Mouse (Mus musculus) midbrain, embryonic 15.5 days (tissue): ENCODE data around the gene Rpn2. TPM values are rescaled to one million over a fixed set of nuclear protein-coding genes. Genes with fewer than 3 reads are reported as not detected.

Experiments used
- ATAC-seq: fragments of 200-750 bp; cut with Nextera tagmentation; replicated peaks from 2 replicates; pipeline ENCODE4 v1.8.0; 2017; ENCODE audit warnings: moderate TSS enrichment
- H3K27ac ChIP-seq: fragments of 300-500 bp; sonication (generic); 2 replicates; pipeline ENCODE4 v1.5.1; 2015; ENCODE audit warnings: mild to moderate bottlenecking, inconsistent platforms
- H3K27me3 ChIP-seq: fragments of 300-500 bp; sonication (generic); replicated peaks from 2 replicates; pipeline ENCODE4 v1.6.1; 2015; ENCODE audit warnings: inconsistent platforms
- H3K36me3 ChIP-seq: fragments of 300-500 bp; sonication (generic); replicated peaks from 2 replicates; pipeline ENCODE4 v1.6.1; 2015; ENCODE audit warnings: inconsistent platforms
- H3K4me1 ChIP-seq: fragments of 300-500 bp; sonication (generic); 2 replicates; pipeline ENCODE4 v1.6.1; 2015; ENCODE audit warnings: inconsistent platforms
- H3K4me2 ChIP-seq: fragments of 300-500 bp; sonication (generic); 2 replicates; pipeline ENCODE4 v1.6.1; 2015; ENCODE audit warnings: inconsistent platforms, mild to moderate bottlenecking, moderate library complexity
- H3K4me3 ChIP-seq: fragments of 300-500 bp; sonication (generic); 2 replicates; pipeline ENCODE4 v1.5.1; 2015; ENCODE audit warnings: mild to moderate bottlenecking, inconsistent platforms
- H3K9ac ChIP-seq: fragments of 300-500 bp; sonication (generic); 2 replicates; pipeline ENCODE4 v1.6.1; 2015; ENCODE audit warnings: mild to moderate bottlenecking, inconsistent platforms
- H3K9me3 ChIP-seq: fragments of 300-500 bp; sonication (generic); 2 replicates; pipeline ENCODE4 v1.6.1; 2016; ENCODE audit warnings: inconsistent platforms
- WGBS: fragments of 180-500 bp; shearing (Covaris S2); methylation state at CpG from one replicate; pipeline ENCODE4 v1.1.7; 2015; ENCODE audit warnings: mixed read lengths; 5-methylcytosine and 5-hydroxymethylcytosine counted together
- polyA plus RNA-seq: library from polyadenylated mRNA; unstranded; fragments of >200 nt; fragmentation: Nextera tagmentation; extraction: Ambion mirVana; gene quantifications from 2 replicates; pipeline ENCODE4 v1.2.1, GENCODE M21; 2015

Gene Rpn2
- polyA plus RNA-seq, 1 experiment from 2014 or later, result 218 TPM

DNA sequence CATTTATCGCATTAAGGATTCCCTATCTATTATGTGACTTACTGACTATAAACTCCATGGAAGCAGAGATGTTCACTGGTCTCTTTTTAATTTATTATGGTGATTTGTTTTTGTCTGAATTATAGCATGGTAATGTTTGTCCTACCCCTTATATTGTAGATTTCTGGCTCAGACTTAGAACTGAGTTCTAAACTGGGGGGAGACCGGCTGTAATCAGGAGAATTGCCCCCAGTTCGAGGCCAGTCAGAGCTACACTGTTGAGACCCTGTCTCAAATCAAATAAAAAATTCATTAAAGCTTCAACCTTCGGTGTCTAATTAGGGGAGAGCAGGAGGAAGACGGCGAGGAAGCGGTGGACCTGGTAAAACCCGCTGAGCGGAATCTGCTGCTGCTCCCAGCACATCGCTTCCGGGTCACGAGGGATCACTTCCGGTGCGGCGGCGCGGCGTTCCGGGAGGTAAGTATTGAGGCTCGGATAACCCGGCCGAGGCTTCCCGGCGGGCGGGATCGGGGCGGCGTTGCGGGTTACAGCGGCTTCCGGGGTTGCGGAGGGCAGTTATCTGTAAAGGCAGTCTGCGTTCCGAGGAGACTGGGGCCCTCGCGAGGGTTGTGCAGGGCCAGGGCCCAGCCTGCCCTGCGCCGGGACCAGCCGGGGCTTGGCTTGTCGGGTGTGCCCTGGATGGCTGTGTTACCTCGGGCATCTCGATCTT is 88.5 kb downstream of the Rpn2 start, which contains the start of gene Manbal:
TSS of gene Manbal (plus strand) at position 411 of the 710 bp plus-strand sequence.
- no peaks in the 10 kb centered on the region for H3K36me3 ChIP-seq
- no peaks in the 10 kb centered on the region for H3K9me3 ChIP-seq
- peak within 1 kb of the TSS; percentile 89 for H3K4me2 ChIP-seq
- H3K9ac ChIP-seq, result peak within 1 kb of the TSS; percentile 89
- H3K27ac ChIP-seq, result peak within 1 kb of the TSS; percentile 87
- peaks cover 23% of the 10 kb centered on the region for H3K4me1 ChIP-seq
- no peaks in the 10 kb centered on the region for H3K27me3 ChIP-seq
- peak; percentile 90 for ATAC-seq
- H3K4me3 ChIP-seq, result peak within 1 kb of the TSS; percentile 86
- WGBS, result 4% methylated on average over 42 of the region's 42 CpGs

DNA sequence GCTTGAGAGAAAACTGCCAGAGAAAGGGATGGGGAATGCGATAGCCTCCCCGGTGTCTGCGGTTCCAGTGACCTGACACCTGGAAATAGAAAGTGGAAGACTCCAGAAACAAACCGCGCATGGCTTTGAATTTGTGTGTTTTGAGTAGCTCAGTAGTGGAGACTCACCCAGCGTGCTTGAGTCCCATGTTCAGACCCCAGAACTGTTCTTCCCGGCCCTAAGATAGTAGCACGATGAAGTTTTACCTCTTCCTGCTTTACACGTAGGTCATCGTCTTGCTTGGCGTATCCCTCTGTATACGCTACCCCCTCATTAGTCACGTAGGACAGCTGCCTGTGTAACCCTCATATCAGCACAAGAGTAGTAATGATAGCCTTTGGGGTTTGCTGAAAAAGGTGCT is 89.2 kb downstream of the Rpn2 start:
- Histone ChIP-seq H3K4me1 (peaks cover 23% of the 10 kb centered on the region), H3K27me3 (no peaks in the 10 kb centered on the region), H3K4me2 (peak overlapping the region; percentile 89), H3K9me3 (no peaks in the 10 kb centered on the region), H3K27ac (peak overlapping the region; percentile 87), H3K4me3 (peak overlapping the region; percentile 86), H3K9ac (peak overlapping the region; percentile 89), H3K36me3 (no peaks in the 10 kb centered on the region)
- WGBS, result 7% methylated on average over 13 of the region's 13 CpGs
- ATAC-seq, result peak; percentile 35

DNA sequence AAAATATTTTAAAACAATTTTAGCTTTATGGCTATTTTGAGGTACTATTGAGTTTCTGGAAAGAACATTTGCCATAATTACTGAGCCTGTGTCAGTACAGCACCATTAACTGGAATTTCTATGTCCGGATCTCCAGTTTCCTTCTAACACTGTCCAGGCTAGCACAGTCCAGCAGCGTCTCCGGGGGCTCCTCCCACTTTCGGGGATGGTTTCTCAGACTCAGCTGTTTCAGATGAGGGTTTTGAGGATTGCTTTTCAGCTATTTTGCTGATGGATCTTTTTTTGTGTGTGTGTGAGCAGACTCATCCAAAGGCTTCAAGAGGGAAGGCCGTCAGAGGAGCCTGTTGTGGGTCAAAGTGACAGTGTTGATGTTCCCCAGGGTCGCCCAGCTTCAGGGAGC is 92.9 kb downstream of the Rpn2 start:
- Histone ChIP-seq H3K4me1 (peaks cover 41% of the 10 kb centered on the region), H3K36me3 (no peaks in the 10 kb centered on the region)

DNA sequence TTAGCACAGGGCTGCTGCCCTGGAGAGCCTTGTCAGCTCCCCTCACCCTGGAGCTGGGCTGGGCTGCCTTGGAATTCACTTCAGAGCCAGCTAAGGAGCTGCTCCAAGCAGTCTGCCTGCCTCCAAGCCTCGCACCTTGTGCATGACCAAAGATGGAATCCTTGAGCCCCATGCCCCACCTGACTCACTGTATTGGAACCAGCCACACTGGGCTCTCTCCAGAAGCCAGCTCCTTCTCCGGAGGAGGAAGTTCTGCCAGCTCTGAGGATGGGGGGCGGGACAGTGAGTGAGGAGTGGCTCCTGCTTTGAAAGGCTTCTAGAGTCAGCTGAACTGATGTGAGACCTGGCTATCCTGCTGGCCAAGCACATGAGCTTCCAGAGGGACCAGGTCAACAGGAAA is 94.9 kb downstream of the Rpn2 start:
- ATAC-seq, result no peak
- Histone ChIP-seq H3K4me2 (no peak overlapping the region), H3K9ac (no peak overlapping the region), H3K36me3 (no peaks in the 10 kb centered on the region), H3K27ac (no peak overlapping the region), H3K27me3 (no peaks in the 10 kb centered on the region), H3K4me1 (peaks cover 27% of the 10 kb centered on the region), H3K4me3 (no peak overlapping the region), H3K9me3 (no peaks in the 10 kb centered on the region)
- WGBS, result 85% methylated on average over 3 of the region's 3 CpGs

More for the DNA sequence above, 92.9 kb downstream of the Rpn2 start:
- Histone ChIP-seq H3K9ac (no peak overlapping the region), H3K9me3 (no peaks in the 10 kb centered on the region), H3K27me3 (no peaks in the 10 kb centered on the region), H3K27ac (no peak overlapping the region), H3K4me3 (no peak overlapping the region), H3K4me2 (no peak overlapping the region)
- ATAC-seq, result no peak
- WGBS, result 84% methylated on average over 6 of the region's 6 CpGs

DNA sequence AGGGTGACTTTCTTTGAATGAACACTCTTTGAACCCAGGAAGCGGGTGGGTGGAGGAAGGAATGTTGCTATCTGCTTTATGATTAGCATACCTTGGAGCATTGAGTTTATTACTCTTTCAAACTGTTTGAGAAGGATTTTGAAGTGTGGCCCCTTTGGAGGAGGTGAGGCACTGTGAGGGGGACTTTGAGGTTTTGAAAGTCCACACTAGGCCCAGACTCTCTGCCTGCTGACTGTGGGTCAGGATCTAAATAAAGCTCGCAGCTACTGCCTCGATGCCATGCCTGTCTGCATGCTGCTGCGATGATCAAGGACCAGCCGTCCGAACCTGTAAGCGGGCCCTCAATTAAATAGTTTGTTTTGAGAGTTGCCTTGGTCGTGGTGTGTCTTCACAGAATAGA is 96.2 kb downstream of the Rpn2 start:
- WGBS, result 44% methylated on average over 8 of the region's 8 CpGs
- Histone ChIP-seq H3K4me2 (no peak overlapping the region), H3K9ac (no peak overlapping the region)

More for the DNA sequence above, 96.2 kb downstream of the Rpn2 start:
- Histone ChIP-seq H3K27me3 (no peaks in the 10 kb centered on the region), H3K4me1 (peaks cover 19% of the 10 kb centered on the region), H3K4me3 (no peak overlapping the region), H3K27ac (no peak overlapping the region), H3K36me3 (no peaks in the 10 kb centered on the region; the same call in 1 of the 2 replicates), H3K9me3 (no peaks in the 10 kb centered on the region)
- no peak for ATAC-seq

Other genes starting within 250 kb of the Rpn2 start
- 6.8 and 7.1 TPM in 2 replicates for gene Soga1, start 199.8 kb upstream of the Rpn2 start, polyA plus RNA-seq
- not detected in 2 replicates for gene Tldc2, start 192.0 kb upstream of the Rpn2 start, polyA plus RNA-seq
- gene Samhd1, start 143.8 kb upstream of the Rpn2 start, polyA plus RNA-seq, result 9.4 and 9.9 TPM in 2 replicates
- 6.2 and 6.3 TPM in 2 replicates for gene Rbl1, start 74.5 kb upstream of the Rpn2 start, polyA plus RNA-seq
- 0.50 and 0.74 TPM in 2 replicates for gene Mroh8, start 532 bp downstream of the Rpn2 start, polyA plus RNA-seq
- gene Ghrh, start 68.5 kb downstream of the Rpn2 start, polyA plus RNA-seq, result 1.3 and 4.1 TPM in 2 replicates
- gene Manbal, start 88.6 kb downstream of the Rpn2 start, polyA plus RNA-seq, result 104 and 107 TPM in 2 replicates
- gene Src, start 139.4 kb downstream of the Rpn2 start, polyA plus RNA-seq, result 40.3 and 43.2 TPM in 2 replicates